Mouse (Mus musculus): ENCODE measurements at regions not wholly inside any gene's neighbourhood (a gene's known extent, or its start where the extent isn't known, plus 50 kb on each side); places are given as distances from the start of the nearest gene placed in this dataset.
"Not testable (repeated sequence)": the region's sequence is repeated elsewhere in the genome, so short reads cannot be mapped to it uniquely, and the experiment has no call there.

DNA sequence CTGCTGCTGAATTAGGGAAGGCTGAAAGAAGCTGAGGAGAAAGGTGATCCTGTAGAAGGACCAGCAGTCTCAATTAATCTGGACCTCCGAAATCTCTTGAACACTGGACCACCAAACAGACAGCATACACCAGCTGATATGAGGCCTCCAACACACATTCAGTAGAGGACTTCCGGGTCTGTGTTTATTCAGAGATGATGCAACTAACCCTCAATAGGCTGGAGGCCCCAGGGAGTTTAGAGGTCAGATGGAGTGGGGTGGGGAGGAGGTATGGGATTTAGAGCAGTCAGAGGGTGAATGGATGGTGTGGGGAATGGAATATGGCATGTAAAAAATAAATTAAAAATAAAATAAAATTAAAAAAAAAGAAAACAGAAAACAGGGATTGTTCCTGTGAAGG lies 1123.4 kb downstream of the Diaph3 start:
- DNase-seq; intact Hi-C loops (cut with DNase I): not testable (repeated sequence)
